ENCODE assay signal across 23 mouse cellular contexts in the genomic region with DNA sequence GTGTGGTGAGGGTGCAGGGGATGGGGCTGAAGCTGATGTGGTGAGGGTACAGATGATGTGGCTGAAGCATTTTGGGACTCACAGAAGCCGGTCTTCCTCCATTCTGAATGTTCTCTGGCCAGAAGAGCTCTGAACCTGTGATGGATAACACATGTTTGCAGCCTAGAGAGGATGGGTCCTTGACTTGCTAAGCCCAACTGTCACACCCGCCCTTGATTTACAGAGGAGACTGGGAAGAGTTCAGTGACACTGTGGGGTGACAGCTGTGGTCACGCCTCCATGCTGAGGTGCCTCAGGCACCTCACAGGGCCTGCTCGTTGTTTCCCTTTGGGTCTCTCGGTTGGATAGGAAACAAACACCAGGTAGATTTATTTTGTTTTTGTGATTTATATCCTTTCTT.
DNase-seq lines count a peak whose midpoint lies in the region; ATAC-seq and TF ChIP-seq lines count a peak whose summit lies in the region.
"Had no signal": no experiment of that assay in that cellular context is flagged by ENCODE, and none has a peak within 500 bp of the region (broad histone marks: within the 10 kb centered on the region; RNA-seq: fewer than 3 reads in every experiment).

No protein-coding gene starts in this region.

- no peak overlapping the region for H3K9ac ChIP-seq in kidney, embryonic 15.5 days
- no peak overlapping the region for H3K9ac ChIP-seq in kidney, postnatal 0 days (ENCODE audit: low read depth, low read length)
- H3K9ac ChIP-seq: embryonic facial prominence, embryonic 13.5 days; embryonic facial prominence, embryonic 15.5 days; forebrain, embryonic 12.5 days had no signal

- peaks cover 46% of the 10 kb centered on the region for H3K4me1 ChIP-seq in kidney, embryonic 15.5 days
- H3K4me1 ChIP-seq in kidney, postnatal 0 days (replicated peaks; ENCODE audit: insufficient read depth, low read length) = 0 out of 2 replicates have a peak, but pooled peaks cover 3% of the 10 kb centered on the region
- H3K4me1 ChIP-seq: forebrain, embryonic 12.5 days had no signal

- TF ChIP-seq CTCF in kidney, postnatal 0 days (IDR thresholded peaks at IDR 0.05; ENCODE audit: low read depth) = no peak
- no peak for TF ChIP-seq CTCF in layer of hippocampus, adult 2 months (conservative IDR thresholded peaks at IDR 0.05)

- H3K4me3 ChIP-seq in kidney, embryonic 15.5 days (replicated peaks) = no peak overlapping the region
- H3K4me3 ChIP-seq in kidney, postnatal 0 days (replicated peaks; ENCODE audit: low read depth, low read length) = no peak overlapping the region
- no peak overlapping the region for H3K4me3 ChIP-seq in layer of hippocampus, adult 2 months
- H3K4me3 ChIP-seq: embryonic facial prominence, embryonic 13.5 days; embryonic facial prominence, embryonic 15.5 days; erythroblast, embryonic 14.5 days; forebrain, embryonic 10.5 days; forebrain, embryonic 12.5 days had no signal

- no peaks in the 10 kb centered on the region for H3K27me3 ChIP-seq in kidney, embryonic 15.5 days
- no peaks in the 10 kb centered on the region for H3K27me3 ChIP-seq in kidney, postnatal 0 days (ENCODE audit: insufficient read depth, low read length)
- H3K27me3 ChIP-seq: embryonic facial prominence, embryonic 13.5 days; embryonic facial prominence, embryonic 15.5 days; forebrain, embryonic 12.5 days had no signal

- no peaks in the 10 kb centered on the region for H3K9me3 ChIP-seq in kidney, embryonic 15.5 days (replicated peaks)
- no peaks in the 10 kb centered on the region for H3K9me3 ChIP-seq in kidney, postnatal 0 days (replicated peaks; ENCODE audit: low read length)
- H3K9me3 ChIP-seq: embryonic facial prominence, embryonic 13.5 days; embryonic facial prominence, embryonic 15.5 days; forebrain, embryonic 10.5 days; forebrain, embryonic 12.5 days had no signal

- WGBS in kidney, embryonic 15.5 days = 38% methylated on average over 5 of the region's 5 CpGs
- 32% methylated on average over 5 of the region's 5 CpGs for WGBS in kidney, postnatal 0 days

- no peak overlapping the region for H3K4me2 ChIP-seq in kidney, embryonic 15.5 days
- H3K4me2 ChIP-seq in kidney, postnatal 0 days (ENCODE audit: low read length) = no peak overlapping the region
- H3K4me2 ChIP-seq: embryonic facial prominence, embryonic 13.5 days; embryonic facial prominence, embryonic 15.5 days; forebrain, embryonic 12.5 days had no signal

- peaks cover 27% of the 10 kb centered on the region for H3K36me3 ChIP-seq in kidney, embryonic 15.5 days
- no peaks in the 10 kb centered on the region for H3K36me3 ChIP-seq in kidney, postnatal 0 days (ENCODE audit: insufficient read depth, low read length)
- H3K36me3 ChIP-seq: forebrain, embryonic 12.5 days had no signal

- peak; percentile 52 for ATAC-seq in kidney, embryonic 15.5 days (replicated peaks; ENCODE audit: low FRiP score)
- no peak for ATAC-seq in kidney, postnatal 0 days (replicated peaks; ENCODE audit: low FRiP score, low read depth)
- ATAC-seq: forebrain, embryonic 14.5 days; forebrain, embryonic 16.5 days had no signal

- peak; percentile 37 for DNase-seq in embryo, embryonic 10.5 days (ENCODE audit: low spot score)
- no peak for DNase-seq in embryo, embryonic 11 days
- DNase-seq in kidney, postnatal 36 days = no peak
- peak; percentile 63 for DNase-seq in kidney, postnatal 0 days (ENCODE audit: low spot score)
- no peak for DNase-seq in kidney, adult 11 months
- no peak for DNase-seq in layer of hippocampus, adult 2 months (ENCODE audit: low spot score in 2 of 2)
- DNase-seq: adrenal gland, adult 2 months; adrenal gland, postnatal 10 days; adrenal gland, postnatal 25 days; cerebellum, adult 11 months; cerebellum, adult 18-20 months; cerebellum, adult 8-10 months; cerebellum, adult 9-11 months; cerebellum, postnatal 14 days; cerebellum, postnatal 36 days had no signal

- 0 out of 2 replicates have a peak overlapping the region, but pooled peaks have one; percentile 29 for H3K27ac ChIP-seq in kidney, embryonic 15.5 days
- no peak overlapping the region for H3K27ac ChIP-seq in kidney, postnatal 0 days
- no peak overlapping the region for H3K27ac ChIP-seq in layer of hippocampus, adult 2 months
- H3K27ac ChIP-seq: embryonic facial prominence, embryonic 13.5 days; embryonic facial prominence, embryonic 15.5 days; forebrain, embryonic 10.5 days; forebrain, embryonic 12.5 days had no signal

Comparison
In these comparisons a context has a peak if more than half of its experiments do, and no peak if none do; other contexts are left out.
1. DNase-seq: peak in embryo, embryonic 10.5 days (single experiment) and kidney, postnatal 0 days (single experiment); none in embryo, embryonic 11 days (single experiment), kidney, postnatal 36 days (0 of 2), kidney, adult 11 months (single experiment) and layer of hippocampus, adult 2 months (0 of 2).